Mouse (Mus musculus) forebrain, embryonic 16.5 days (tissue): ENCODE data around the gene Rif1. TPM values are rescaled to one million over a fixed set of nuclear protein-coding genes. Genes with fewer than 3 reads are reported as not detected.
"Not testable (repeated sequence)": the region's sequence is repeated elsewhere in the genome, so short reads cannot be mapped to it uniquely, and the experiment has no call there.

Experiments
- ATAC-seq: fragments of 200-750 bp; cut with Nextera tagmentation; 2 replicates; pipeline ENCODE4 v1.8.0; 2017; ENCODE audit warnings: mild to moderate bottlenecking, moderate library complexity
- H3K27ac ChIP-seq: fragments of 300-500 bp; sonication (generic); 2 replicates; pipeline ENCODE4 v1.5.1; 2014; ENCODE audit warnings: low read length, control low read depth
- H3K27me3 ChIP-seq: fragments of 300-500 bp; sonication (generic); replicated peaks from 2 replicates; pipeline ENCODE4 v1.6.1; 2014; ENCODE audit warnings: low read length; ENCODE audit not compliant: control insufficient read depth, insufficient read depth
- H3K36me3 ChIP-seq: fragments of 300-500 bp; sonication (generic); 2 replicates; pipeline ENCODE4 v1.6.1; 2014; ENCODE audit not compliant: control insufficient read depth, insufficient read depth
- H3K4me1 ChIP-seq: fragments of 300-500 bp; sonication (generic); replicated peaks from 2 replicates; pipeline ENCODE4 v1.6.1; 2014; ENCODE audit warnings: low read length; ENCODE audit not compliant: control insufficient read depth, insufficient read depth
- H3K4me2 ChIP-seq: fragments of 300-500 bp; sonication (generic); 2 replicates; pipeline ENCODE4 v1.6.1; 2014; ENCODE audit warnings: mild to moderate bottlenecking, low read length, control low read depth
- H3K4me3 ChIP-seq: fragments of 300-500 bp; sonication (generic); replicated peaks from 2 replicates; pipeline ENCODE4 v1.5.1; 2014; ENCODE audit warnings: mild to moderate bottlenecking, low read length, control low read depth
- H3K9ac ChIP-seq: fragments of 300-500 bp; sonication (generic); replicated peaks from 2 replicates; pipeline ENCODE4 v1.6.1; 2014; ENCODE audit warnings: low read depth, low read length, control low read depth
- H3K9me3 ChIP-seq: fragments of 300-500 bp; sonication (generic); 2 replicates; pipeline ENCODE4 v1.6.1; 2016; ENCODE audit warnings: low read length; ENCODE audit not compliant: control insufficient read depth
- WGBS: fragments of 180-500 bp; shearing (Covaris S2); extraction: QIAGEN DNeasy Blood & Tissue Kit; methylation state at CpG from one replicate; pipeline ENCODE4 v1.1.7; 2014; 5-methylcytosine and 5-hydroxymethylcytosine counted together
- polyA plus RNA-seq: library from polyadenylated mRNA; unstranded; fragments of >200 nt; fragmentation: Nextera tagmentation; extraction: Ambion mirVana; gene quantifications from 2 replicates; pipeline ENCODE4 v1.2.1, GENCODE M21; 2015

The Rif1 gene
- polyA plus RNA-seq, 1 experiment from 2014 or later = 23.9 TPM

GRCm38 (mm10) chr2:52084571-52084970 lies 11.9 kb downstream of the Rif1 start:
- H3K9ac ChIP-seq = no peak overlapping the region
- H3K4me3 ChIP-seq = no peak overlapping the region
- H3K9me3 ChIP-seq = no peaks in the 10 kb centered on the region
- no peak overlapping the region for H3K27ac ChIP-seq
- H3K36me3 ChIP-seq = peaks cover 22% of the 10 kb centered on the region
- H3K4me2 ChIP-seq = no peak overlapping the region
- no peaks in the 10 kb centered on the region for H3K4me1 ChIP-seq
- 72% methylated on average over 2 of the region's 2 CpGs for WGBS
- ATAC-seq = no peak
- H3K27me3 ChIP-seq = no peaks in the 10 kb centered on the region

DNA sequence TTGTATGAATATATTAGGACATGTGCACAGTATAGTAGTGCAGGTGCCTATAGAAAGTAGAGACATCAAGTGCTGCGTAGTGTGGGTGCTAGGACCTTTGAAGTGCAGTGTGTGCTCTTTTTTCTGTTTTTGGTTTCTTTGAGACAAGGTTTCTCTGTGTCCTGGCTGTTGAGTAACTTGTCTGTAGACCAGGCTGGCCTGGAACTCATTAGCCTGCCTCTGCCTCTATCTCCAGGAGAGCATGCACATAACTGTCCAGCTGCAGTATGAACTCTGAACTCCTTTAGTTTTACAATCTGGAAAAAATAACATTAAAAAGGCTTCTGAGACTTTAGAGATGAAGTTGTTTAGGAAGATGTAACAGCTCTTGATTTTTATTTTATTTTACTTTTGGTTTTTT lies 41.5 kb downstream of the Rif1 start:
- Histone ChIP-seq H3K4me3 (no peak overlapping the region), H3K9me3 (no peaks in the 10 kb centered on the region), H3K4me2 (no peak overlapping the region), H3K27ac (no peak overlapping the region), H3K9ac (no peak overlapping the region), H3K36me3 (peaks cover 41% of the 10 kb centered on the region), H3K4me1 (no peaks in the 10 kb centered on the region), H3K27me3 (no peaks in the 10 kb centered on the region)
- WGBS = 96% methylated on average over 1 of the region's 1 CpGs
- ATAC-seq = no peak

DNA sequence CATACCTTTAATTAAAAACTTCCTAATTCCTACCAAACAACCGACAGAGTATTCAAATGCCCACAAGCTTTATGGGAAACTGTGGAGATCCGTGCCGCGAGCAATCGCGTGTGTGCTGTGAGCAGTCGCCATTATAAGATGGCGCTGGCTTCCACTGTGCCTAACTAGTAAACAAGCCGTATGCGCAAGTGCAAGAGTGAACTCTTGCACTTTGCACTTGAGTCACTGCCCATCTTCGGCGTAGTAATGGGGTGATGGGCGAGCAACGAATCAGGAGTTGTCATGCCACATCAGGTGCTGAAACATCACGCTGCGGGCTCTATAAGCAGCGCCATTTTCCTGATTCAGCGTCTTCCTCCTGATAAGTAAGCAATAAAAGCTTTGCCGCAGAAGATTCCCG lies 58.7 kb downstream of the Rif1 start:
- WGBS = 98% methylated on average over 20 of the region's 20 CpGs
- H3K27ac ChIP-seq, H3K4me3 ChIP-seq, H3K27me3 ChIP-seq, ATAC-seq, H3K4me2 ChIP-seq, H3K9ac ChIP-seq, H3K36me3 ChIP-seq, H3K4me1 ChIP-seq, H3K9me3 ChIP-seq: not testable (repeated sequence)

DNA sequence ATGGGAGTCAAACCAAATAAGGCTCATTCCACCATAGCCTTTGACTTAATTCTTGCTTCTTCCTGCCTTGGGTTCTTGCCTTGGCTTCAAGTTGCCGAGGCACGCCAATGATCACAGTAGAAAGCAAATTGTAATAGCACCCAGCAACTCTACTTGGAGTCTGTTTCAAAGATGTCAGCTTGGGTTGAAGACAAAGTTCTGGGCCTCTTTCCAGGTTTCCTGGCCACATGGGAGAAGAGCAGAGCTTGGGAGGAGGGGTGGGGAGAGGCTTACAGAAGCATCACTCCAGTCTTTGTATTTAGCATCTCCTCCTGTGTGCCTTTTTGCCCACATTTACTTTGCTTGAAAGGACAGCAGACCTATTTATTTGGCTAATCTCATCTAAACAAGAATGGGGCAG lies 60.7 kb downstream of the Rif1 start:
- no peak for ATAC-seq

DNA sequence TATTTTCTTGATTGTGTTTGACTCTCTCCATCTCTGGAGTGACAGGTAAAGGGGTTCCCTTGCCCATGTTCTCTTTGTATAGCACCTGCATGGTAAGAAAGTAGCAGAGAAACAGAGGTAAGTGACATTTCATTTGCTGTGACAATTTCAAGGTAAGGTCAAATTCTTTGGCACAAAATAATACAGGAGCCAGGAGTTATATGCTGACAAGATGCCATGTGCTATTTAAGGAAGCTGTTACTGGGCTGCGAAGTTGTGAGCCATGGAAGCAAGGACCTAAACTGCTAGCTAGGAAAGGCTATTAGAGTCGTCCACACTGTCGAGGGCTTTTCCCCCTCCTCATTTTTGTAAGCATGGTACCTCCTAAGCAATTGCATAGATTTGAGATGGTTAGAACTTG lies 80.4 kb downstream of the Rif1 start:
- Histone ChIP-seq H3K4me2 (no peak overlapping the region), H3K4me3 (no peak overlapping the region), H3K9me3 (no peaks in the 10 kb centered on the region), H3K27ac (no peak overlapping the region), H3K36me3 (no peaks in the 10 kb centered on the region), H3K4me1 (no peaks in the 10 kb centered on the region), H3K27me3 (no peaks in the 10 kb centered on the region), H3K9ac (no peak overlapping the region)
- WGBS = 87% methylated on average over 3 of the region's 3 CpGs
- no peak for ATAC-seq

More for the DNA sequence above, 60.7 kb downstream of the Rif1 start:
- H3K27me3 ChIP-seq = no peaks in the 10 kb centered on the region
- no peak overlapping the region for H3K9ac ChIP-seq
- H3K36me3 ChIP-seq = 0 out of 2 replicates have a peak, but pooled peaks cover 2% of the 10 kb centered on the region
- no peak overlapping the region for H3K4me2 ChIP-seq
- no peaks in the 10 kb centered on the region for H3K4me1 ChIP-seq
- 84% methylated on average over 2 of the region's 2 CpGs for WGBS
- H3K9me3 ChIP-seq = no peaks in the 10 kb centered on the region
- no peak overlapping the region for H3K27ac ChIP-seq
- no peak overlapping the region for H3K4me3 ChIP-seq

- Histone ChIP-seq H3K27me3 (no peaks in the 10 kb centered on the region), H3K4me1 (no peaks in the 10 kb centered on the region), H3K4me3 (no peak overlapping the region), H3K36me3 (no peaks in the 10 kb centered on the region), H3K27ac (no peak overlapping the region), H3K9me3 (no peaks in the 10 kb centered on the region), H3K9ac (no peak overlapping the region), H3K4me2 (no peak overlapping the region)
- WGBS = 94% methylated on average over 7 of the region's 7 CpGs
- no peak for ATAC-seq
Observed at GRCm38 (mm10) chr2:52169243-52170005, 96.8 kb downstream of the Rif1 start.

Other genes starting within 250 kb of the Rif1 start
- 6.1 and 6.8 TPM in 2 replicates for gene Rbm43, start 137.7 kb upstream of the Rif1 start, polyA plus RNA-seq
- 4.9 and 7.2 TPM in 2 replicates for gene Nmi, start 99.3 kb upstream of the Rif1 start, polyA plus RNA-seq
- gene Tnfaip6, start 34.8 kb upstream of the Rif1 start, polyA plus RNA-seq = 4.6 and 6.3 TPM in 2 replicates